Comparison of ENCODE assay signal across 8 mouse cellular contexts in genomic region chr19:44282534-44283156, GRCm38 (mm10). TPM values are rescaled to one million over a fixed set of nuclear protein-coding genes. Genes with fewer than 3 reads are reported as not detected.
DNase-seq lines count a peak whose midpoint lies in the region; ATAC-seq lines count a peak whose summit lies in the region.

No protein-coding gene starts in this region.

- no peaks in the 10 kb centered on the region for H3K9me3 ChIP-seq in erythroblast, embryonic 14.5 days (ENCODE audit: control insufficient read depth, low read length)
- no peaks in the 10 kb centered on the region for H3K9me3 ChIP-seq in midbrain, embryonic 13.5 days

- intact Hi-C loops in gastrocnemius, postnatal 36 days (cut with DNase I), result no loop called here

- no peak overlapping the region for H3K9ac ChIP-seq in midbrain, embryonic 13.5 days (replicated peaks)

- no peaks in the 10 kb centered on the region for H3K27me3 ChIP-seq in erythroblast, embryonic 14.5 days (ENCODE audit: control insufficient read depth)
- H3K27me3 ChIP-seq in midbrain, embryonic 13.5 days, result no peaks in the 10 kb centered on the region

- H3K36me3 ChIP-seq in erythroblast, embryonic 14.5 days (ENCODE audit: control insufficient read depth), result no peaks in the 10 kb centered on the region
- no peaks in the 10 kb centered on the region for H3K36me3 ChIP-seq in midbrain, embryonic 13.5 days

- peak overlapping the region; percentile 19 for H3K4me2 ChIP-seq in midbrain, embryonic 13.5 days (replicated peaks)

- H3K4me3 ChIP-seq in erythroblast, embryonic 14.5 days (replicated peaks), result peak overlapping the region; percentile 35
- H3K4me3 ChIP-seq in midbrain, embryonic 13.5 days (replicated peaks), result no peak overlapping the region

- no peak for ATAC-seq in erythroblast, adult 5-6 weeks (replicated peaks; ENCODE audit: low FRiP score, poor library complexity, severe bottlenecking)
- ATAC-seq in midbrain, embryonic 13.5 days, result no peak
- ATAC-seq in frontal cortex, adult (ENCODE audit: low TSS enrichment), result no peak

- peak overlapping the region; percentile 96 for H3K27ac ChIP-seq in midbrain, embryonic 13.5 days

- WGBS in midbrain, embryonic 13.5 days, result 44% methylated on average over 9 of the region's 9 CpGs

- DNase-seq in ZHBTc4 (ENCODE audit: low read depth, low spot score), result peak; percentile 92
- peak; percentile 85 for DNase-seq in induced T-regulatory cell, adult 2 months (ENCODE audit: low read depth)
- no peak for DNase-seq in gastrocnemius, postnatal 36 days
- DNase-seq in gastrocnemius, postnatal 25 days, result no peak

- peaks cover 73% of the 10 kb centered on the region for H3K4me1 ChIP-seq in erythroblast, embryonic 14.5 days (ENCODE audit: control insufficient read depth)
- peaks cover 45% of the 10 kb centered on the region for H3K4me1 ChIP-seq in midbrain, embryonic 13.5 days (replicated peaks)

RNA-seq across cellular contexts. Expression of gene Scd2, which starts 10.8 kb away (rescaled TPM):
- polyA plus RNA-seq in erythroblast, embryonic 14.5 days (2012), result 0.27 TPM in 2 replicates
- 11.3 and 16.7 TPM in 2 replicates for total RNA-seq in erythroblast, adult 5-6 weeks (2015; ENCODE audit: low replicate concordance)
- total RNA-seq in erythroblast, adult 5-6 weeks (2017; ENCODE audit: low replicate concordance), result 17.3 and 20.9 TPM in 2 replicates
- 254 and 259 TPM in 2 replicates for polyA plus RNA-seq in midbrain, embryonic 13.5 days (2015; fragmentation: Nextera tagmentation; extraction: Ambion mirVana)
- total RNA-seq in gastrocnemius, postnatal 36 days (2021), result 10 to 100 TPM in 1 of 2 experiments, 1 to 10 TPM in 1; 6.4 to 12.3 TPM
- total RNA-seq in gastrocnemius, postnatal 25 days (2021), result 10 to 100 TPM; 11.8 to 12.5 TPM

RNA-seq across cellular contexts. Expression of gene Scd4, which starts 50.2 kb away (rescaled TPM):
- not detected in 2 replicates for polyA plus RNA-seq in erythroblast, embryonic 14.5 days (2012)
- 0.38 TPM in 1 of 2 replicates, not detected in the other for total RNA-seq in erythroblast, adult 5-6 weeks (2015; ENCODE audit: low replicate concordance)
- total RNA-seq in erythroblast, adult 5-6 weeks (2017; ENCODE audit: low replicate concordance), result not detected in 2 replicates
- 0.08 TPM in 2 replicates for polyA plus RNA-seq in midbrain, embryonic 13.5 days (2015; fragmentation: Nextera tagmentation; extraction: Ambion mirVana)
- total RNA-seq in gastrocnemius, postnatal 36 days (2021), result under 1 TPM; 0.10 to 0.20 TPM
- under 1 TPM; 0.15 to 0.16 TPM for total RNA-seq in gastrocnemius, postnatal 25 days (2021)

Comparison
In these comparisons a context has a peak if more than half of its experiments do, and no peak if none do; other contexts are left out.
1. DNase-seq: peak in ZHBTc4 (single experiment) and induced T-regulatory cell, adult 2 months (single experiment); none in gastrocnemius, postnatal 36 days (0 of 2) and gastrocnemius, postnatal 25 days (single experiment).